Mouse (Mus musculus) brain, adult 2 months (tissue): ENCODE measurements around the gene Palld.
A peak's percentile ranks its signal among the peaks of the same experiment; 100 is the strongest.

ENCODE experiments used
- DNase-seq: peaks from one replicate; pipeline ENCODE4 v3.0.0; 2011; ENCODE audit warnings: low read depth, low spot score

Palld gene

GRCm38 (mm10) chr8:61685280-61685679 lies 217.2 kb downstream of the Palld start:
- DNase-seq, result no peak

- no peak for DNase-seq
Measured at GRCm38 (mm10) chr8:61684280-61684939, 218.1 kb downstream of the Palld start.

- DNase-seq, result no peak
Measured at GRCm38 (mm10) chr8:61682902-61683301, 219.6 kb downstream of the Palld start.

- no peak for DNase-seq
Measured at GRCm38 (mm10) chr8:61681217-61681616, 221.3 kb downstream of the Palld start.

GRCm38 (mm10) chr8:61677227-61677626 lies 225.3 kb downstream of the Palld start:
- DNase-seq, result no peak

GRCm38 (mm10) chr8:61671151-61671550 lies 231.3 kb downstream of the Palld start:
- DNase-seq, result no peak

- DNase-seq, result no peak
Measured at GRCm38 (mm10) chr8:61670376-61670775, 232.1 kb downstream of the Palld start.

- no peak for DNase-seq
Measured at GRCm38 (mm10) chr8:61666919-61667318, 235.6 kb downstream of the Palld start.

- no peak for DNase-seq
Measured at GRCm38 (mm10) chr8:61665021-61665420, 237.5 kb downstream of the Palld start.

GRCm38 (mm10) chr8:61664162-61664561 lies 238.3 kb downstream of the Palld start:
- peak; percentile 43 for DNase-seq

GRCm38 (mm10) chr8:61662829-61663228 lies 239.7 kb downstream of the Palld start:
- DNase-seq, result no peak

GRCm38 (mm10) chr8:61661611-61662010 lies 240.9 kb downstream of the Palld start:
- peak; percentile 66 for DNase-seq

GRCm38 (mm10) chr8:61660961-61661360 lies 241.5 kb downstream of the Palld start:
- DNase-seq, result no peak

- DNase-seq, result no peak
Measured at GRCm38 (mm10) chr8:61651955-61652354, 250.5 kb downstream of the Palld start.

GRCm38 (mm10) chr8:61646195-61646835 lies 256.2 kb downstream of the Palld start:
- DNase-seq, result peak; percentile 8

- no peak for DNase-seq
Measured at GRCm38 (mm10) chr8:61645642-61646041, 256.8 kb downstream of the Palld start.

- DNase-seq, result no peak
Measured at GRCm38 (mm10) chr8:61643215-61643614, 259.3 kb downstream of the Palld start.

- DNase-seq, result no peak
Measured at GRCm38 (mm10) chr8:61642358-61642847, 260.1 kb downstream of the Palld start.

- DNase-seq, result no peak
Measured at GRCm38 (mm10) chr8:61639596-61639995, 262.9 kb downstream of the Palld start.

GRCm38 (mm10) chr8:61639008-61639407 lies 263.5 kb downstream of the Palld start:
- DNase-seq, result no peak

GRCm38 (mm10) chr8:61637736-61638135 lies 264.8 kb downstream of the Palld start:
- DNase-seq, result no peak

- DNase-seq, result no peak
Measured at GRCm38 (mm10) chr8:61634811-61635210, 267.7 kb downstream of the Palld start.

GRCm38 (mm10) chr8:61632331-61632730 lies 270.2 kb downstream of the Palld start:
- DNase-seq, result no peak
